Mouse (Mus musculus): ENCODE measurements around the gene Prtg.

Gene Prtg

DNA sequence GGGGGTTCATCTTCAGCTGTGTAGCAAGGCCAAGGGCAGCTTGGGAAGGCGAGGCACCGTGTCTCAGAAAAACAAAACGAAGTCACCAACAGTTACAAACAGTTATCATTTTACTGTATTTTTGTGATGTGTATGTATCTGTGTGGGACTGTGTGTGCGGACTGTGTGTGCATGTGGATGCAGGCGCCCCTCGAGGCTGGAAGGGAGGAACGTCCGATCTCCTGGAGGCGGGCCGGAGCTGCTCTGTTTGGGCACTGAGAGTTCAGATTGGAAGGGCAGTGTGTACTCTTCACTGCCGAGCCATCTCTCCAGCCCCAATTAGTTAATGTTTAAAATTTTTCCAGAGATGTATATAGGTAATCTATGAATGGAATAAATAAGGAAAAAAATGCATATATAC is 55.5 kb downstream of the Prtg start:
- in situ Hi-C loops (cut with MseI, MboI), result no loop called here

GRCm38 (mm10) chr9:72862955-72863354 is 56.3 kb downstream of the Prtg start:
- in situ Hi-C loops (cut with MseI, MboI), result no loop called here

DNA sequence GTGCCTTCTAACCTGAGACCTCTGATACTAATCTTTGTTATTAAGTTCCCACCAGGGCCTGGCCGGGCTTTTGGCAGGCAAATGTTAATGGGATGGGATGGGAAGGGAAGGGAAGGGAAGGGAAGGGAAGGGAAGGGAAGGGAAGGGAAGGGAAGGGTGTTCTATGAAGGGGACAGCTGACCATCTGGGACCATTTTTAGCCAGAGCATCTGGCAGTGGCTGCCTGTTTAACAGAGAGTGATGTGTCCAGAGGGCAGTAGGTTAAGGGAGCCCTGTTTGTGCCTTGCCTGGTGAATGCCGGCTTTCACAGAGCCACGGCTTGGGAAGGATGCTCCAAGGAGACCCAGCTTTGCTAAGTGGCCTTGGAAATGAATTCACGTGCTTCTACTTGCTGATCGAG is 57.1 kb downstream of the Prtg start:
- in situ Hi-C loops (cut with MseI, MboI), result no loop called here

GRCm38 (mm10) chr9:72867434-72867833 is 60.8 kb downstream of the Prtg start:
- in situ Hi-C loops (cut with MseI, MboI), result no loop called here

GRCm38 (mm10) chr9:72868774-72869173 is 62.1 kb downstream of the Prtg start:
- in situ Hi-C loops (cut with MseI, MboI), result no loop called here

- in situ Hi-C loops (cut with MseI, MboI), result no loop called here
Measured at GRCm38 (mm10) chr9:72871506-72872297, 65.0 kb downstream of the Prtg start.

GRCm38 (mm10) chr9:72872298-72873130 is 65.8 kb downstream of the Prtg start:
- in situ Hi-C loops (cut with MseI, MboI), result no loop called here

- in situ Hi-C loops (cut with MseI, MboI), result no loop called here
Measured at GRCm38 (mm10) chr9:72875878-72876277, 69.2 kb downstream of the Prtg start.

- in situ Hi-C loops (cut with MseI, MboI), result no loop called here
Measured at GRCm38 (mm10) chr9:72877905-72878304, 71.2 kb downstream of the Prtg start.

DNA sequence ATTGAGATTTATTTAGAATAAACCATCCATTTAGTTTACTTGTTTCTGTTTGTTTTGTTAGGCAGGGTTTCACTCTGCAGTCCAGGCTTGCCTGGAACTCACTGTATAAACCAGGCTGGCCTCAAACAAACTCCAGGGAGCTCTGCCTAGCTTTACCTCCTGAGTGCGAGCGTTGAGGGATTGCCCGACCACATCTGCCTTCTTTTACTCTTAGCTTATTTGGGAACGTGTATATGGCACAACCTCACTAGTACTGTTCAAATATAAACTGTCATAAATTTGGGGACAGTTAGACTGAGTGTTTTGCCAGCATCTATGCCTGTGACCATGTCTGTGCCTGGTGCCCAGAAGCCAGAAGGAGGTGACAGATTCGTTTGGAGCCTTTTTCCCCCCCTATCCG is 72.0 kb downstream of the Prtg start:
- in situ Hi-C loops (cut with MseI, MboI), result no loop called here

- in situ Hi-C loops (cut with MseI, MboI), result no loop called here
Measured at GRCm38 (mm10) chr9:72879601-72880000, 72.9 kb downstream of the Prtg start.

DNA sequence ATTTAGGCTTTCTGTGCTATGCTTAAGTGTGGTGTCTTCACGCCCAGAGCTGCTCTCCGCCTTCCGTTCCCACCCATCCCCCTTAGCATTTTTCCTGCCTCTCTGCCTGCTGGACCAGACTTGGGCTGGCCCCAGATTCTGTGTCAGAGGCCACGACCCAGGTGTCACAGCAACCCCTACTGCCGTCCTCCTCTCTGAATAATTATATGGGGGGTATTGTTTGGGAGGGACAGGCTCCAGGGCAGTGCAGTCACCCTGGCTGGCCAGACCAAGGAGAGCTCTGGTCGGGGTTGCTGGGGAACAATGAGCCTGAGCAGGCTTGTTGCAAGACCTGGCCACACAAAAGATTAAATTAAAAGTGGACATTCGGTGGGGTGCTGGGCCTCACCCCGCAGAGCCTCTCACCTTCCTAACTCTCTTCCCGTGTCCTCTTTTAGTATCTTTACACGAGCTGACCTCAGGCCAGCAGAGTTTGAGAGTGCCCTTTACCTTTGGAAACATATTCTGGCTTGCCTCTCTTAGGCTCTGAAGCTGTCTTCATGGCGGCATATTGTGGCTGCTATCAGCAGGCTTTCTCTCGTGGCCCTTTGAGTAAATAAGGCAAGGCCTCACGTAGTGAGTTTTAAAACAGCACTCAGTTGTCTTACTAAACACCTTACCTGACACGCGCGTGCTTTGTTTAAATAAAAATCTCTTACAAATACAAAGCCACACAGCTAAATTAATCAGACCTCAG is 73.7 kb downstream of the Prtg start:
- in situ Hi-C loops (cut with MseI, MboI), result loop anchor here (5.0 kb wide), 1 partner anchor 113 kb away; no protein-coding TSS in a partner anchor

DNA sequence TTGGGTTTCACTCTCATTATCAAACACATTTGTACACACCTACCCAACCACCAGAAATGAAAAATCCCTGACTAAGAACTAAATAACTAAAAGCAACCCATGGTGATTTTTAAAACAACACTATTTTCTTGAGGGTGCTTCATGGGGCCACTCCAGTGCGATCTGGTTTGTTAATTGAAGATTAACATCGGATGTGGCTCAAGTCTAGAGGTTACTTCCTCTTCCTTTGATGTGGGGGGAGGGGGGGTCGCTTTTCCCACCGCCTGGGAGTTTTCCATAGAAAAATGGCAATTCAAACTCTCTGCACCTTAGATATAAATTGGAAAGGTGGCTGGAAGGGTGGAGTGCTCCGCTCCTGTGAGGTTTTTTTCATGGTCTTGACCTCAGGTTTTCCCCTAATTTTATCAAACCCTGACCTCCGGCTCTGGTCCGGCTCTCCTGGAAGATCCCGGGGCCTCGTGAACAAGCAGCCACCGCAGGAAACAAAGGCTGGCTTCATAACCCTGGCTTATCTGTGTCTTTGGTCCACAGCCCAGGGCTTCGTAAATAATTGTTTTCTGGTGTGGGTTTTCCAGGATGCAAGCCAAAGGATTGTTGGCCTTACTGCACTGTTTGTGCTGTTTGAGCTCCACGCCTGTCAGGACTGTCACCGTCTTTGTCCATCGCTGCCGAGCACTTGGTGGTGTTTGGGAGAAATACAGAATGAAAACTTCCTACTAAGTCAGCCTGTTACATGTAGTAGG is 74.5 kb downstream of the Prtg start:
- in situ Hi-C loops (cut with MseI, MboI), result loop anchor here (5.0 kb wide), 1 partner anchor 114 kb away; no protein-coding TSS in a partner anchor

- in situ Hi-C loops (cut with MseI, MboI), result loop anchor here (5.0 kb wide), 1 partner anchor 117 kb away; no protein-coding TSS in a partner anchor
Measured at GRCm38 (mm10) chr9:72883940-72884339, 77.3 kb downstream of the Prtg start.

DNA sequence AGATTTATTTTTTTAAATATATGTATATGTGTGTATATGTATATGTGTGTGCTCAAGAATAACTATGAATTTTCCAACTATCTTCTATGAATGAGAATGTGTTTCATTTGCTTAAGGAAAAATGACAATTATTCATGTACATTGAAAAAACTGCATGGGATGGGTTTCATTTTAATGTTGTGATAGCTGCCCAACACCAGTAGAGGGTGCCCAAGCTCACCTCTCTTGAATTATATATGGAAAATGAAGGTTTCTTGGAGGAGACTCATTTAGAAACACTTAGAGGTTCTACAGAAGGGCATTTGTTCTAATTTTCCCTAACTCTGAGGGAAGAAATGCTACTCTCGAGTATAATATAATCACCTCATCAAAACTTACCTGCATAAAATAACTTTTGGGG is 83.1 kb downstream of the Prtg start:
- in situ Hi-C loops (cut with MseI, MboI), result no loop called here

DNA sequence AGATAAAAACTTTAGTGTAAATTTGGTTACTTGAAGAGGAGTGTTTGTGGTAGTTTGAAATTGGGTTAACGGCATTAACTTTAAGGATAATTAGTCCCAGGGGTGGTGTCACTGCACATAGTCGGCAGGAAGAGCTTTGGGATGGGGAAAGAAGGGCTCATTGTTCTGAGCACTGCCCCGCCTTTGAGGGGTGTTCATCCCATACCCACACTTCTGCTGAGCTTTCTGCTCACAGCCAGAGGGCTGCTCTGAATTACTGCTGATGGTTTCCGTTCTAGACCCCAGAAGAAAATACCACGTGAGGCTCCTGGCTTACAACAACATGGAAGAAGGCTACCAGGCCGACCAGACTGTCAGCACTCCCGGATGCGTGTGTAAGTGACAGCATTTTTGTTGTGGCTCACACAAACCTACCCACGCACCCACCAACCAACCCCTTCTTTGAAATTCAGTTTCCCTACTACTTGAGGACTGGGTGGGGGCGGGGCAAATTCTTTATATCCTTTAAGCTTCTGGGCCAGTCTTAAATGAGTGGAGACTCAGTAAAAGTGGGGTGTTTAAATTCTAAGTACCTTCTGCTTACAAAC is 83.9 kb downstream of the Prtg start:
- in situ Hi-C loops (cut with MseI, MboI), result no loop called here

- in situ Hi-C loops (cut with MseI, MboI), result no loop called here
Measured at GRCm38 (mm10) chr9:72892761-72893160, 86.1 kb downstream of the Prtg start.

GRCm38 (mm10) chr9:72894796-72895352 is 88.2 kb downstream of the Prtg start:
- in situ Hi-C loops (cut with MseI, MboI), result no loop called here

DNA sequence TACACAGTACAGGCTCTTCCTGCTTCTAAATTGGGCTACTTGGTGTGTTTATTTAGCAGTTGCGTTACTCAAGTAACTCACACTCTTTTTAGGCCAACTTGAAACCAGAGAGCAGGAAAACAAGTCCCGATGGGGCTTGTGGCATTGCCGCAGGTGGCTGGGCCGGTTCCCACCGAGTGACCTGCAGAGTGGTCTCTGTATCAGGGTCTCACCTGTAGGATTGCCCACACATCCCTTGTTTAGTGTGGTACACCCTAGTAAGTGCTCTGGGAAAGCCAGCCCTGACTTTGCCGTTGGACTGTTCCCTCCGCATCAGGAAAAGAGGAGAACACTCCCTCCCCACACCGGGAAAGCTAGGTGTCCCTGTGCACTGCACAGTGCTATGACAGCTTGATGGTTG is 95.4 kb downstream of the Prtg start:
- in situ Hi-C loops (cut with MseI, MboI), result no loop called here

DNA sequence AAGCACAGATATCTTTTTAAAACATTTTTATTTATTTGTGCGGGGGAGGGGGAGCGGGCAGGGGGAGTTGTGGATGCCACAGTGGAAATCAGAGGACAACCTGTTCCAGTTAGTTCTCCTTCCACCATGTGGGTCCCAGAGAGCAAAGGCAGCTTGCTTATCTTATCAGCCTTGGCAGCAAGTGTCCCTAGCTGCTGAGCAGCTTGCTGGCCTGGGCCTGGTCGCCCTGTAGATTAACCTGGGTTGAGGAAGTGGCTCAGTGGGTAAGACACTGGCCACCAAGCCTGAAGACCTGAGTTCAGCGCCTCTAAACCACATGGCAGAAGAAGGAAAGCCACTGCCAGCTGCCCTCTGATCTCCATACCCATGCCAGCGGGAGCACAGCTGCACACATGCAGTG is 95.9 kb downstream of the Prtg start:
- in situ Hi-C loops (cut with MseI, MboI), result no loop called here

DNA sequence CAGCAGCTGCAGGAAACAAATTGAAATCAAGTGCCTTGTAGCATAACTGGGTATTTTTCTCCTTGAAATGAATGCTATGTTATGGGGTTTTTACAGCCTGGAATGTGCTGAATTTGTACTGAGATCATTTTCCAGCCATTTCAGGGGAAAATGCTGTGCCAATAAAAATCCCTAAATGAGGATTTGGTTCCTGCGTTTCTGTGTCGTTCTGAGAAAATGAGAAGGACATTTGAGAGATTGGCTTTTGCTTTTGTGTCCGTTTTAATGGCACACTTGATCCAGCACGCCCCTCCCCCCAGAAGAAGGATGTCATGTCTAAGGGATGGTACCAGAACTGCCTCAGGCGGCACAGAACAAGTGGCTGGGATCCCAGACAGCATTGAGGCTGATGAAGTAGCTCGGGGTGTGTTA is 100.0 kb downstream of the Prtg start:
- in situ Hi-C loops (cut with MseI, MboI), result no loop called here
